Mouse (Mus musculus) midbrain, postnatal 0 days (tissue): ENCODE measurements around the gene Foxk2. TPM values are rescaled to one million over a fixed set of nuclear protein-coding genes. Genes with fewer than 3 reads are reported as not detected.

ENCODE experiments used
- ATAC-seq: fragments of 200-750 bp; cut with Nextera tagmentation; 2 replicates; pipeline ENCODE4 v1.8.0; 2017; ENCODE audit warnings: moderate number of reproducible peaks, mild to moderate bottlenecking, moderate TSS enrichment, moderate library complexity; ENCODE audit not compliant: low FRiP score
- DNase-seq: peaks from one replicate; pipeline ENCODE4 v3.0.0-alpha.2; 2015; ENCODE audit warnings: low spot score
- H3K27ac ChIP-seq: fragments of 300-500 bp; sonication (generic); 2 replicates; pipeline ENCODE4 v1.5.1; 2014; ENCODE audit warnings: low read depth, mild to moderate bottlenecking, low read length, mixed read lengths
- H3K27me3 ChIP-seq: fragments of 300-500 bp; sonication (generic); 2 replicates; pipeline ENCODE4 v1.6.1; 2014; ENCODE audit warnings: low read length, control low read depth, mixed read lengths; ENCODE audit not compliant: insufficient read depth
- H3K36me3 ChIP-seq: fragments of 300-500 bp; sonication (generic); 2 replicates; pipeline ENCODE4 v1.6.1; 2014; ENCODE audit warnings: low read length, control low read depth, mixed read lengths; ENCODE audit not compliant: insufficient read depth
- H3K4me1 ChIP-seq: fragments of 300-500 bp; sonication (generic); 2 replicates; pipeline ENCODE4 v1.6.1; 2014; ENCODE audit warnings: mild to moderate bottlenecking, control low read depth, antibody characterized with exemption, low read length, mixed read lengths; ENCODE audit not compliant: insufficient read depth
- H3K4me2 ChIP-seq: fragments of 300-500 bp; sonication (generic); 2 replicates; pipeline ENCODE4 v1.6.1; 2014; ENCODE audit warnings: low read depth, mild to moderate bottlenecking, low read length, mixed read lengths; ENCODE audit not compliant: poor library complexity, severe bottlenecking
- H3K4me3 ChIP-seq: fragments of 300-500 bp; sonication (generic); 2 replicates; pipeline ENCODE4 v1.5.1; 2014; ENCODE audit warnings: low read depth, mild to moderate bottlenecking, low read length, moderate library complexity
- H3K9ac ChIP-seq: fragments of 300-500 bp; sonication (generic); replicated peaks from 2 replicates; pipeline ENCODE4 v1.6.1; 2014; ENCODE audit warnings: mild to moderate bottlenecking, low read length, moderate library complexity, mixed read lengths; ENCODE audit not compliant: poor library complexity, severe bottlenecking
- H3K9me3 ChIP-seq: fragments of 300-500 bp; sonication (generic); 2 replicates; pipeline ENCODE4 v1.6.1; 2016; ENCODE audit warnings: low read length, control low read depth
- CTCF ChIP-seq: IDR thresholded peaks from 2 replicates; pipeline ENCODE4 v1.5.1; 2016; ENCODE audit warnings: antibody characterized with exemption, mild to moderate bottlenecking
- WGBS: fragments of 180-500 bp; shearing (Covaris S2); extraction: QIAGEN DNeasy Blood & Tissue Kit; methylation state at CpG from one replicate; pipeline ENCODE4 v1.1.7; 2014; 5-methylcytosine and 5-hydroxymethylcytosine counted together
- polyA plus RNA-seq: library from polyadenylated mRNA; unstranded; fragments of >200 nt; fragmentation: Nextera tagmentation; extraction: Ambion mirVana; gene quantifications from 2 replicates; pipeline ENCODE4 v1.2.1, GENCODE M21; 2015
- total RNA-seq: library from RNA; depleted of rRNA; stranded (reverse); fragments of >200 nt; gene quantifications from 2 replicates; pipeline ENCODE4 v1.2.3, GENCODE M21; 2014

Gene Foxk2
- total and polyA plus RNA-seq, 2 experiments from 2014 or later, result 13.2 to 92.9 TPM

- peaks cover 3% of the 10 kb centered on the region; the same call in 1 of the 2 replicates for H3K36me3 ChIP-seq
- H3K9ac ChIP-seq, result no peak overlapping the region
- H3K4me2 ChIP-seq, result peak overlapping the region; percentile 50; the same call in 1 of the 2 replicates
- H3K9me3 ChIP-seq, result no peaks in the 10 kb centered on the region
- TF ChIP-seq CTCF, result peak; percentile 67
- H3K4me3 ChIP-seq, result peak overlapping the region; percentile 68; the same call in 1 of the 2 replicates
- ATAC-seq (no peak), DNase-seq (peak; percentile 31)
- H3K27ac ChIP-seq, result peak overlapping the region; percentile 80
- no peaks in the 10 kb centered on the region for H3K27me3 ChIP-seq
- peaks cover 8% of the 10 kb centered on the region; the same call in 1 of the 2 replicates for H3K4me1 ChIP-seq
- WGBS, result 21% methylated on average over 9 of the region's 9 CpGs
Measured at GRCm38 (mm10) chr11:121235475-121236238, 24.1 kb upstream of the Foxk2 start.

GRCm38 (mm10) chr11:121236564-121237344 is 23.0 kb upstream of the Foxk2 start, which contains the start of gene Narf:
Narf (plus strand) TSS chr11:121237253.
- Histone ChIP-seq H3K27me3 (no peaks in the 10 kb centered on the region), H3K4me2 (peak within 1 kb of the TSS; percentile 65), H3K4me3 (peak within 1 kb of the TSS; percentile 68), H3K9ac (peak within 1 kb of the TSS; percentile 72), H3K4me1 (peaks cover 8% of the 10 kb centered on the region; the same call in 1 of the 2 replicates), H3K36me3 (peaks cover 7% of the 10 kb centered on the region; the same call in 1 of the 2 replicates), H3K9me3 (no peaks in the 10 kb centered on the region), H3K27ac (peak within 1 kb of the TSS; percentile 83)
- DNase-seq (peak; percentile 100), ATAC-seq (peak; percentile 100)
- TF ChIP-seq CTCF, result peak; percentile 87
- WGBS, result under 1% methylated on average over 50 of the region's 50 CpGs

GRCm38 (mm10) chr11:121237345-121238128 is 22.3 kb upstream of the Foxk2 start:
- peak; percentile 56 for TF ChIP-seq CTCF
- H3K36me3 ChIP-seq, result peaks cover 7% of the 10 kb centered on the region; the same call in 1 of the 2 replicates
- H3K9ac ChIP-seq, result peak overlapping the region; percentile 72
- H3K4me3 ChIP-seq, result peak overlapping the region; percentile 68
- H3K4me1 ChIP-seq, result peaks cover 8% of the 10 kb centered on the region; the same call in 1 of the 2 replicates
- WGBS, result 3% methylated on average over 28 of the region's 28 CpGs
- no peaks in the 10 kb centered on the region for H3K9me3 ChIP-seq
- peak overlapping the region; percentile 83 for H3K27ac ChIP-seq
- no peaks in the 10 kb centered on the region for H3K27me3 ChIP-seq
- peak; percentile 44; the same call in 1 of the 2 replicates for ATAC-seq
- peak; percentile 45 for DNase-seq
- H3K4me2 ChIP-seq, result peak overlapping the region; percentile 65

GRCm38 (mm10) chr11:121239669-121240068 is 20.1 kb upstream of the Foxk2 start:
- 100% methylated on average over 2 of the region's 2 CpGs for WGBS
- no peak overlapping the region for H3K4me3 ChIP-seq
- no peak overlapping the region for H3K4me2 ChIP-seq
- H3K27ac ChIP-seq, result no peak overlapping the region
- DNase-seq, result no peak
- H3K4me1 ChIP-seq, result peaks cover 8% of the 10 kb centered on the region; the same call in 1 of the 2 replicates
- no peaks in the 10 kb centered on the region for H3K9me3 ChIP-seq
- peaks cover 16% of the 10 kb centered on the region for H3K36me3 ChIP-seq
- no peak for TF ChIP-seq CTCF
- H3K27me3 ChIP-seq, result no peaks in the 10 kb centered on the region
- ATAC-seq, result no peak
- no peak overlapping the region for H3K9ac ChIP-seq

GRCm38 (mm10) chr11:121250196-121250595 is 9.6 kb upstream of the Foxk2 start:
- TF ChIP-seq CTCF, result no peak
- no peak for DNase-seq
- Histone ChIP-seq H3K4me2 (no peak overlapping the region), H3K27ac (no peak overlapping the region), H3K27me3 (no peaks in the 10 kb centered on the region), H3K9ac (no peak overlapping the region), H3K4me1 (no peaks in the 10 kb centered on the region), H3K4me3 (no peak overlapping the region), H3K9me3 (no peaks in the 10 kb centered on the region), H3K36me3 (peaks cover 78% of the 10 kb centered on the region)
- ATAC-seq, result no peak
- 95% methylated on average over 8 of the region's 8 CpGs for WGBS
